Mouse (Mus musculus) B cell, adult 2 months (primary cell): ENCODE data around the gene Ube2q2.
"Not testable (repeated sequence)": the region's sequence is repeated elsewhere in the genome, so short reads cannot be mapped to it uniquely, and the experiment has no call there.

Experiments used
- DNase-seq, 2 experiments: peaks; one replicate each; pipeline ENCODE4 v3.0.0; 2022

Gene Ube2q2

DNA sequence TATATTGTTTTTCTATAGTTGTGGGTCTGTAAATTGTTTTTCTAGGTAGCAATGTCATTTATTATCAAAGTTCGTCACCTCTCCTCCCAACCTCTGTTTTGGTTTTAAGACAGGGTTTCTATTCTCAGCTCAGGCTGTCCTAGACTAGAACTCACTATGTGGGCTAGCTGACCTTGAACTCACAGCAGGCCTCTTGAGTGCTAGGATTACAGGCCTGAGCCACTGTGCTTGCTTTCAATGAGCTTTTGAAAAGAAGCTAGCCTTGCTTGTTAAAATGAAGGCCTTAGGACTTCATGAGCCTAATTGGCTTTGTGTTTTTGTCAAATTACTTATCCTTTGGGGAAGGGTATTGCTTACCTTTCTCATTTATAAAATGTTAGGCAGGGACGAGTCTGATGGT lies 25.6 kb downstream of the Ube2q2 start:
- no peak for DNase-seq

- DNase-seq = no peak
Measured at GRCm38 (mm10) chr9:55195876-55196275, 47.2 kb downstream of the Ube2q2 start.

GRCm38 (mm10) chr9:55198260-55198659 lies 49.6 kb downstream of the Ube2q2 start:
- DNase-seq = no peak

DNA sequence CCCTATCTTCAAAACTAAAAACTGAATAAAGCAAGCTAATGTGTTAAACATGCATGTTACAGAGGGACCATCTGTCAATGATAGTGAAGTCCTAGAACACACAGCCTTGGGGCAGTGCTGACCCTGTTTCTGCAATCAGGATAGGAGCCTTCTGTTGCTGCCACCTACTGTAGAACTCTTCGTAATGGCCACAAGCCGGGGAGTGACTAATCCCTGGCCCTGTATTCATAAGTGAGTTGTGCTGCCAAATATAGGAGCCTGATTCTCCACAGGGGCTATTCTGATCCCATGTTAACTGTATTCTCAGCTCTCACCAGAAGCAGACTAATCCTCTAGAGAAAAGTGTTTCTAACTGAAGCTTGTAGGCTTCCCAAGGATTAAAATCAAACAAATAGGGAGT lies 50.7 kb downstream of the Ube2q2 start:
- DNase-seq = no peak

DNA sequence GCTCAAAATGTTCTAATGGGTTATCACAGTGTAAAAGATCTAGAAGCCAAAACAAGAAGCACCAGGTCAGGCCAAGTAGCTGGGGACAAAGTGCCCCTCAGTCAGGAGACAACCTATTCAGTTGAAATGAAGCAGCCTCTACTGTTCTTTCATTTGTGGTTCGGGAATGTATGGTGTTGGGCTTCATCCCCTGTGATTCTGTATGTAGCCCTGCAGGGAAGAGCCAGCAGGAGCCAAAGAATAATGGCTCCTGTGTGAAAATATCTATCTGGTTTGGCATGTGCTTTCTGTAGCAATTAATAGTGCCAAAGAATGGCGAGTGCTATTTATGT lies 59.8 kb downstream of the Ube2q2 start:
- DNase-seq = no peak

- peak; percentile 84 for DNase-seq
Measured at GRCm38 (mm10) chr9:55208790-55209481, 60.3 kb downstream of the Ube2q2 start, which contains the start of gene Fbxo22. Gene Fbxo22 (plus strand): TSS chr9:55208925.

DNA sequence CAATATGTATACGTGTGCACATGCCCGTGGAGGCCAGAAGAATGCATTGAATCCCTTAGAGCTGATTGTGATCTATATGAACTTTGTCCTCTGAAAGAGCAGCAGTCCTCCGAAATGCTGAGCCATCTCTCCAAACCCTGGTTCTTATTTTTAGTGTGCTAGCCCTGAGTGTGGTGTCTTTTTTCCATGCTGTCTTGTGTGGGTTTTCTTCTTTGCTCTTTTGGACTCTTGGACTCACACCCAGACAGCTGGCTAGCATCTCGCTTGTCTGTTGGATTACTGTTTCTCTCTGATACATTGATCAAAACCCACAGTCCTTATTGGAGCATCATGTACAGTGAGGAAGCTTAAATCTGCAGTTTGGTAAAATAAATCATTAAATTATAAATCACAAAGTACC lies 63.0 kb downstream of the Ube2q2 start:
- DNase-seq = no peak

DNA sequence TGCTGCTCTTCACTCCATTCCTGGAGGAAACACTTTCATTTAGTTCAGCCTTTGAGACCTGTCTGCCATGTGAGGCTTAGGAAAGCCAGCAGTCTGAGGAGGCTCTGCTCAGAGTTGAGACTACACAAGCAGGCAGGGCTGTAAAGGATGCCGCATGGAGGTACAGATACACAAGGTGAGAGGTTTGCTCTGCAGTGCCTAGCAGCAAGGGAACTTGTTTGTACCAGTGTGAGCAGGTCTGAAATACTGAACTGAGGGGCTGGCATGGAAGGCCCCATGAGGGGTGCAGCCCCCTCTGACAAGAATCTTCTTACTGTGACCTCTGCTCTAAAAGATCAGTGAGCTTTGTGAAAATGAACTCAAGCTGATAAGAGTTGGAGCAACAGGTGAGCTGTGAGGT lies 64.7 kb downstream of the Ube2q2 start:
- no peak for DNase-seq

DNA sequence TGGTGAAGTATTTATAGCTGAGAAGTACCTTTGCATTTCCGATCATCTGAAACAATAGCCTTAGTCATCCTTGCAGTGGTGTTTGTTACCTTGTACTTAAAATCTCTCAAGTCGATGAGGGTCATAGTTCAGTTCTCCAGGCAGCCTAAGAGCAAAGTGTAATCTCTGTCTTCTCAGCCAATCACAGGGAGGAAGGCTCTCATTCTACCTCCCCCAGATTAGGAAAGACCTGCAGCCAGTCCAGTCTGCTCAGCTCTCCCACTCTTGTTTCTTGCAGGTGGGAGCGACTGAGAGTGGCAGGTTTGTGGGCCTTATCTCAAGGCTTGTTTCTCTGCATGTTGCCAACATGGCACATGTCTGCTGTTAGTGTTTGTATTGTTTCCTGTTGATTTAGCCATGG lies 66.4 kb downstream of the Ube2q2 start:
- no peak for DNase-seq

- DNase-seq = no peak
Measured at GRCm38 (mm10) chr9:55215648-55216047, 67.0 kb downstream of the Ube2q2 start.

DNA sequence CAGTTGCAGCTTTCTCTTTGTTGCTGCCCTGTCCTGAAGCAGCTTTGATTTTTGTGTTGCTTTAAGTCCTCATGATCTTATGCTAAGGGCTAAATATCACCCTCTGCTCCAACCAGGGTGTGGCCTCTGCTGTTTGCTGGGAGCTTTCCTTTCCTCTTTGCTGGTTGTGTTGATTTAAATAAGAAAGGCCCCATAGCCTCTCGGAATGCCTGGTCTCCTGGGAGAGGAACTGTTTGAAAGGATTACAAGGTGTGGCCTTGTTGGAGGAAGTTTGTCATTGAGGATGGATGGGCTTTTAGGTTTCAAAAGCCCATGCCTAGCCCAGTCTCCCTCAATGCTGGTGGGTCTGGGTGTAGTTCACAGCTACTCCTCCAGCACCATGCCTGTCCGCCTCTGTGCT lies 67.4 kb downstream of the Ube2q2 start:
- no peak for DNase-seq

DNA sequence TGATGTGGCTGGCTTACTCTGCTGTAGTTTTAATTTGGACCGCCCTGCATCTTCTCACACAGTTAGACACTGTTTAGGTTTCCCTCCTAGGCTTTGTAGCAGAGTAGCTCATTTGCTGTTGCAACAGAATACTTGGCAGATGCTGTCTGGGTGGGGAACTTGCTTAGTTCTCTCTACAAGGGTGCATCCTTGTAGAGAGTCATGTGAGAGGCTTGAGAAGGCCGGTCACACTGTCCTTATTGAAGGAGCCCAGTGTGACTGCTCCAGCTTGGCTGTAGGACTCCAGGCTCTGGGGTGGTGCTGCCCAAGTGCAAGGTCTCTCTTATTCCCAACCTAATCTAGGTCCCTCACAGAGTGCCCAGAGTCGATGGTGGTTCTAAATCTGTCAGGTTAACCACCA lies 68.7 kb downstream of the Ube2q2 start:
- DNase-seq = no peak

DNA sequence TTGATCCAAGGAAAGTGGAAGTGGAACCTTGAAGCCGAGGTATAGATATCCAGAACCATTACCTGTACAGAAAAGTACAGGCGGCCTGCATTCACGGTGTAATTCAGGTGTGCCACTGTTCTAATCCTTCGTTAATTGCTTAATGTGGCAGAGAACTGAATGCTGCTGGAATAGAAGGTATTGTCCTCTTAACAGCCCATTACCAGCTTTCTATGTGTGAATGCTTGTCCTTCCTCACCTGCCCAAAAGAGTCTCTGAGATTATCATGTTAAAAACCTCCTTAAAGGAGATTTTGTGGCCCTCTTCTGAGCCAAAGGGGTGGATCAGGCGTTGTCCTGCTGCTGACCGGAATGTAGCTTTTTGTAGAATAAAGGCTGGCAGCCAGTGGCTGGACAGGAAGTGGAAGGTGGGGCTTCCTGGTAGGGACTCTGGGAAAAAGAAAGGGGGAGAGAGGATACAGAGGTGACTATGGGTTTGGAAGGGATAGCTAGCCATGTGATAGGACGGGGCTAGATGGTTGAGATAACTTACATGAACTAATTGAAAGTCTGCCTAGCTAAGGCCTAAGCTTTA lies 76.6 kb downstream of the Ube2q2 start:
- DNase-seq = no peak

DNA sequence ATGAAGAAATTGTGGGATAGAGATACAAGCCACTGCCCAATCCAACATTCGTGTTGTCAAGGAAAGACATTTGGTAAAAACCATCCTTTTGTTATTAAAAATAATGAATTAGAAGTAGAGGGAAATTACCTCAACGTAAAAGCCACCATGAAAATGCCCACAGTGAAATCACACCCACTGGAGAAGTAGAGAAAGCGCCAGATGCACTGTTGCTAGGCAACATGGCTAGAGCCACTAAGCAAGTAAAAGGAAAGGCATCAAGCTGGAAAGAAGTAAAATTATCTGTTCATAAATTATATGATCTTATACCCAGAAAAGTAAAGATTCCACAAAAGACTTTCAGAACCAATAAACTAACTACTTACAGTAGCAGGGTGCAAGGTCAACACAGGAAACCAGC lies 77.6 kb downstream of the Ube2q2 start:
- no peak for DNase-seq

- no peak for DNase-seq
Measured at GRCm38 (mm10) chr9:55228149-55228548, 79.5 kb downstream of the Ube2q2 start.

GRCm38 (mm10) chr9:55229010-55229409 lies 80.4 kb downstream of the Ube2q2 start:
- no peak for DNase-seq

- peak in 1 of 2 experiments; percentile 10 for DNase-seq
Measured at GRCm38 (mm10) chr9:55231544-55231943, 82.9 kb downstream of the Ube2q2 start.

DNA sequence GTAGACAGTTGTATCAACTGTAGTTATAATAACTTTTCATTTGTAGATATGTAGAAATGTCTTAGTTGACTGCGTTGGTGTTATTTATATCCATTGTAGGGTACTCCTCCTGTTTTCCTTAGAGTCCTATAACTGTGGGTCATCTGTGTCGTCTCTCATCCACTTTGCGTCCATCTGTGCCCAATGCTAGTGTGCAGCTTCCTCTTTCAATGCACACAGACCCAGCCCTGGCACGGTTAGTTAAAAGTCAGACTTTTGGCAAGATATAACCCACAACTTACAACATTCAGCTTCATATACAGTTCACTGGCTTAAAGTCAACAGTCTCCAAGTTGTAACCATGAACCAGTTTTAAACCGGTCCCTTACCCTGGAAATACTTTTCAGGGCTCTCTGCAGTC lies 83.5 kb downstream of the Ube2q2 start:
- DNase-seq = no peak

- no peak for DNase-seq
Measured at GRCm38 (mm10) chr9:55232586-55232985, 83.9 kb downstream of the Ube2q2 start.

DNA sequence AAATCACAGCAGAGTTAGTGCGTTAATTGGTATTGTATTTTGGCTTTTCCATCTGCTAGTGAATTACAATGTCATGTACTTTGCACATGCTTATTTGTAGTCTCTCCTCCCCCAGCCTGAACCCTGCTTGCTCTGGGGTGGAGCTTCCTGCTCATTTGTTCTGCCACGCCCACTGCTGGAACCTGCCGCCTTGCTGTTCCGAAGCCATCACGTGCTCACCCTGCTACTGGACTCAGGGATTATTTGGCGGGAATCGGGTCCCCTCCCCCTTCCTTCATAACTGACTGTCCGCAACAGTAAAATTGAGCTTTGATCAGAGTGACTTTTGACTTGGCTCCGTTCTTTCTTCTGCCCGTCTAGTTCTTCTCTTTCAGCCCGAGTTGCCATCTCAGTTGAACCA lies 84.4 kb downstream of the Ube2q2 start:
- DNase-seq = not testable (repeated sequence)

DNA sequence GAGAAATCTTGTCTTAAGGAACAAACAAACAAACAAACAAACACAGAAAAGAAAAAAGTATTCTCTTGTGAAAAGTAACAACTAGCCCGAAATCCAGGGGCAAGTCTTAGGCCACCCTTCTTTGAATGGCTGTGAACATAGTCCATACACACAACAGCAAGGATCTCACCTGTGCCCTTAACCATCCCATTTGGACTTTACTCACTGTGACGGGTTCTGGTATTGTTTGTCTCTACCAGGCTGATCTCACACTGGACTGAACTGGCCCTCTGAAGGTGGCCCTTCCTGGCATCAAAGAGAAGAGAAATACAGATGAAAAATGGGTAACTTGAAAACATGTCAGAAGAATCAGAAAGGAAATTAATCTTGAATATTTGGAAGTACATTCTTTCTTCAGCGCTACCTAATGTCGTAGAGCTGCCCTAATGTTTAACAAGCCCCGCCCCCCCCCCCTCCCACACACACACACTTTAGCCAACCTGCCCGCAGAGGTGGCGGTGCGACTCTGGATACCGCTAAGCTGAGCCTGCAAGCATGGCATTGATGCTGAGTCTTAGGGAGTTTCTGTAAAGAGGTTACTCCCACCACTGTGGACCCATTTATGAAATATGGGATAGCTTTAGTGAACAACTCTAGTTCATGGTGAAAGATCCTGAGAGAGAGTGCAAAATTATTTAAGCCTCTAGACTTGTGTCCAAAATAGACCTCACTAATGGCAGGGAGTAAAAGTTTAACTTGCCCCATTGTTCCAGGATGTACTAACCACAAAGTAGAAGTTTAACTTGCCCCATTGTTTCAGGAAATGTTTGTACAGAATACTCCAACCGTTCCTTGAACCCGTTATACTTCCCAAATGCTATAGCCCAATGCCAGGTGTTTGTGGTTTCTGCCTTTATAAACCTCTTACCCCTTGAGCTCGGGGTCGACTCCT lies 87.8 kb downstream of the Ube2q2 start:
- no peak for DNase-seq

DNA sequence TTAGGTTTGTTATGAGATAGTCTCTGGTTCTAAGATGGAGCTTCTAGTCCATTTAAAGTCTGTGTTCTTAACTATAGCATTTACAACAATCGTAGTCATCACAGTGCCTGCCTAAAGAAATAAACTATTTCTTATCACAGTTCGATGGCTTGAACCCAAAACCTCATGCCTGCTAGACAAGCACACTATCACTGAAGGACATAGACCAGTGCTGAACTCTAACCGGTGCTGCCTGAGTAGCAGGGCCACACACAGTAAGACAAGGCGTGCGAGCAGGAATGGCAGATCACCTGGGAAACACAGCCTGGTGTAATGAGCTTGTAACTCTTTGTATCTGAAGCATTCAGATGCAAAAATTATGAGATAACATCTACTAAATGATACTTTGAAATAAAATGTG lies 92.2 kb downstream of the Ube2q2 start:
- no peak for DNase-seq

DNA sequence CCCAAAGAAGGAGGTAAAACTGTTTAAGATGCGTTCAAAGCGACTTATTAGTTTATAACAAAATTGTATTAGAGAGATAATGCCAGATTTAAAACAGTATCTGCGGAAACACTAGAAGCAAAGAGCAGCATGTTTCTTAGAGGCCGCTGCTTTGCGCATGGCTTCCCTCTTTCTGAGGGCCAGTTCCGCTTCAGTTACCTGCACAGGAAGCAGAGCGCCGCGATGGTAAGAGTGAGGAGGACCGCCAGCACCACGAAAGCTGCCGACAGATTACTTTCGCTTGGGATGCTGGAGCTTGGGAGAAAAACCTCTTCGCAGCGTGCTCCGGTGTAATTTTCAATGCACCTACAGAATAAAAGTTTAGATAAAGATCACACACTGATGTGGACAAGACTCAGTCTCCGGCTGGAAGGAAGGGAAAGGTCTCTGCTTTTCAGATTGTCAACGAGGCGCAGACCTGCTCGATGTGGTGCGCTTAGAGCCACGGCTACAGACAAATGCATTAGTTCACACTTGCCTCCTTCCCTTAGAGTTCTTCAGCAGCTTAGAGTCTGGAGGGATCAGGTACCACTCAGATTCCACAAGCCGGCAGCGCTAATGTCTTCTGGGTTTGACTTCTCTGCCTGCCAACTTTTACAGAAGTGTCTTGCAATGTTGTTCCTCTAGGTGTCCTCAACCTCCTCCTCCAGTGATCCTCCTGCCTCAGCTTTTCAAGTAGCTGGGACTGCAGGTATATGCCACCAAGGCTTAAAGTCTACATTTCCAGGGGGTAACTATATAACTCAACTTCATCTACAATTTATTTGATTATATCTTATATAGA lies 93.4 kb downstream of the Ube2q2 start:
- peak; percentile 58 to 62 for DNase-seq
